Mouse (Mus musculus) cortical plate, adult 2 months (tissue): ENCODE results near the gene Rab11fip4.

Experiments
- CTCF ChIP-seq: fragments of 200-500 bp; IDR thresholded peaks from 2 replicates; pipeline ENCODE4 v1.5.1; 2011; ENCODE audit warnings: mild to moderate bottlenecking, control low read depth, low read length; ENCODE audit not compliant: insufficient read depth; ENCODE audit errors: extremely low read depth
- POLR2A ChIP-seq: fragments of 200-500 bp; IDR thresholded peaks from 2 replicates; pipeline ENCODE4 v1.6.1; 2011; ENCODE audit warnings: mild to moderate bottlenecking, low read length, control low read depth; ENCODE audit not compliant: insufficient read depth; ENCODE audit errors: extremely low read depth

DNA sequence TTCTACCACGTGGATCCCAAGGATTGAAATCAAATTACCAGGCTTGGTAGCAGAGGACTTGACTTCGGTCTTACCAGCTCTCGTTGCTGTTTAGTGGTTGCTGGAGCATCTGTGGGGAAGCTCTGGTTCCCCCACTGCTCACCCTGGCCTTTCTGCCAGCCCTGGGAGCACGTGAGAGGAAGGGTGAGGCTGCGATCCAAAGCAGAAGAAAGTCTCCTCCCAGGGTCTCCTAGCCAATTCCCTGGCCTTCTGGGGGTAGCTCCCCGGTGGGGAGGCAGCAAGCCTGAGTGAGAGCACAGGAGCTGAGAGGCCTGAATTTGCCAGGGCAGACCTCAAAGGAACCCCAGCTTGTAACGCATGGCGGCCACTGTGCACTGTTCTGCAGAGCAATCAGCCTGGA, 124.3 kb downstream of the Rab11fip4 start:
- TF ChIP-seq CTCF (no peak), POLR2A (no peak)
